Mouse (Mus musculus) MEL (cell line): Measurements from ENCODE around the gene Tmprss4. TPM values are rescaled to one million over a fixed set of nuclear protein-coding genes. Genes with fewer than 3 reads are reported as not detected.

Experiments
- DNase-seq: peaks from one replicate; pipeline ENCODE4 v3.0.0; 2011; ENCODE audit warnings: low read depth, low spot score
- H3K27ac ChIP-seq: 2 replicates; pipeline ENCODE4 v1.5.1; 2012; ENCODE audit warnings: low read depth, mild to moderate bottlenecking, control low read depth, low read length, moderate library complexity; ENCODE audit not compliant: control insufficient read depth
- H3K27me3 ChIP-seq, 2 experiments: fragments of 150-350 bp in 1 of 2; sonication (generic) in 1 of 2; 2 replicates each; pipeline ENCODE4 v1.6.1; 2012; ENCODE audit warnings: low read length in 2 of 2, mild to moderate bottlenecking in 2 of 2, improper control_type of control experiment in 1 of 2, moderate library complexity in 1 of 2; ENCODE audit not compliant: insufficient read depth in 2 of 2, control insufficient read depth in 1 of 2
- H3K36me3 ChIP-seq, 2 experiments: 2 replicates each; pipeline ENCODE4 v1.6.1; 2012 to 2014; ENCODE audit warnings: low read length in 2 of 2, improper control_type of control experiment in 1 of 2, inconsistent platforms in 1 of 2, mild to moderate bottlenecking in 1 of 2; ENCODE audit not compliant: insufficient read depth in 2 of 2, control insufficient read depth in 1 of 2
- H3K4me1 ChIP-seq, 2 experiments: fragments of 150-350 bp in 1 of 2; sonication (generic) in 1 of 2; 2 replicates each; pipeline ENCODE4 v1.6.1; 2012; ENCODE audit warnings: low read length in 2 of 2, improper control_type of control experiment in 1 of 2, mild to moderate bottlenecking in 1 of 2; ENCODE audit not compliant: insufficient read depth in 2 of 2, control insufficient read depth in 1 of 2
- H3K4me3 ChIP-seq, 2 experiments: fragments of 150-350 bp in 1 of 2; sonication (generic) in 1 of 2; 2 replicates each; pipeline ENCODE4 v1.5.1; 2012; ENCODE audit warnings: low read depth in 2 of 2, low read length in 2 of 2, mild to moderate bottlenecking in 2 of 2, moderate library complexity in 2 of 2, control low read depth in 1 of 2, improper control_type of control experiment in 1 of 2; ENCODE audit not compliant: control insufficient read depth in 1 of 2, insufficient read depth in 1 of 2
- H3K79me2 ChIP-seq: 2 replicates; pipeline ENCODE4 v1.6.1; 2012; ENCODE audit warnings: mild to moderate bottlenecking, low read length, moderate library complexity; ENCODE audit not compliant: control insufficient read depth, poor library complexity, insufficient read depth
- H3K9ac ChIP-seq: 2 replicates; pipeline ENCODE4 v1.6.1; 2012; ENCODE audit warnings: low read depth, mild to moderate bottlenecking, control low read depth, low read length, moderate library complexity; ENCODE audit not compliant: control insufficient read depth, poor library complexity, severe bottlenecking
- H3K9me3 ChIP-seq: fragments of 150-350 bp; sonication (generic); replicated peaks from 2 replicates; pipeline ENCODE4 v1.6.1; 2012; ENCODE audit warnings: mild to moderate bottlenecking, low read length, improper control_type of control experiment, moderate library complexity; ENCODE audit not compliant: insufficient read depth
- BHLHE40 ChIP-seq: IDR thresholded peaks from 2 replicates; pipeline ENCODE4 v1.6.1; 2012; ENCODE audit warnings: low read depth, mild to moderate bottlenecking, inconsistent platforms, low read length, improper control_type of control experiment, borderline replicate concordance
- CHD1 ChIP-seq: IDR thresholded peaks from 2 replicates; pipeline ENCODE4 v1.6.1; 2012; ENCODE audit warnings: low read depth, mild to moderate bottlenecking, inconsistent platforms, low read length, improper control_type of control experiment
- E2F4 ChIP-seq: IDR thresholded peaks from 2 replicates; pipeline ENCODE4 v1.6.1; 2011; ENCODE audit warnings: low read depth, low read length, improper control_type of control experiment, borderline replicate concordance
- GABPA ChIP-seq: IDR thresholded peaks from 2 replicates; pipeline ENCODE4 v1.6.1; 2012; ENCODE audit warnings: low read depth, mild to moderate bottlenecking, inconsistent platforms, low read length, improper control_type of control experiment, moderate library complexity
- GATA1 ChIP-seq: IDR thresholded peaks from 2 replicates; pipeline ENCODE4 v1.6.1; 2011; ENCODE audit warnings: low read depth, low read length, improper control_type of control experiment
- HCFC1 ChIP-seq: IDR thresholded peaks from 2 replicates; pipeline ENCODE4 v1.6.1; 2012; ENCODE audit warnings: low read depth, mild to moderate bottlenecking, inconsistent platforms, low read length, improper control_type of control experiment, moderate library complexity
- JUND ChIP-seq: IDR thresholded peaks from 2 replicates; pipeline ENCODE4 v1.6.1; 2011; ENCODE audit warnings: low read depth, mild to moderate bottlenecking, improper control_type of control experiment, low read length
- KAT2A ChIP-seq: conservative IDR thresholded peaks from 2 replicates; pipeline ENCODE4 v1.6.1; 2012; ENCODE audit warnings: low read depth, low read length, improper control_type of control experiment, inconsistent platforms
- MAFK ChIP-seq: IDR thresholded peaks from 2 replicates; pipeline ENCODE4 v1.6.1; 2011; ENCODE audit warnings: low read depth, mild to moderate bottlenecking, low read length, improper control_type of control experiment, borderline replicate concordance
- MAX ChIP-seq: IDR thresholded peaks from 2 replicates; pipeline ENCODE4 v1.6.1; 2011; ENCODE audit warnings: low read length, improper control_type of control experiment
- MAZ ChIP-seq: IDR thresholded peaks from 2 replicates; pipeline ENCODE4 v1.6.1; 2012; ENCODE audit warnings: low read depth, mild to moderate bottlenecking, inconsistent platforms, low read length, improper control_type of control experiment
- MEF2A ChIP-seq: IDR thresholded peaks from 2 replicates; pipeline ENCODE4 v1.6.1; 2014; ENCODE audit warnings: low read depth, mild to moderate bottlenecking, inconsistent platforms, low read length, improper control_type of control experiment; ENCODE audit not compliant: poor library complexity, insufficient replicate concordance, severe bottlenecking; ENCODE audit errors: extremely low read depth
- MXI1 ChIP-seq: IDR thresholded peaks from 2 replicates; pipeline ENCODE4 v1.6.1; 2011; ENCODE audit warnings: mild to moderate bottlenecking, low read depth, low read length, improper control_type of control experiment
- MYC ChIP-seq: IDR thresholded peaks from 2 replicates; pipeline ENCODE4 v1.6.1; 2011; ENCODE audit warnings: low read depth, mild to moderate bottlenecking, low read length, improper control_type of control experiment, moderate library complexity
- NELFE ChIP-seq: IDR thresholded peaks from 2 replicates; pipeline ENCODE4 v1.6.1; 2011; ENCODE audit warnings: low read depth, low read length, improper control_type of control experiment
- NRF1 ChIP-seq: IDR thresholded peaks from 2 replicates; pipeline ENCODE4 v1.6.1; 2014; ENCODE audit warnings: low read depth, mild to moderate bottlenecking, inconsistent platforms, low read length, improper control_type of control experiment, moderate library complexity; ENCODE audit not compliant: poor library complexity, insufficient read depth, severe bottlenecking
- POLR2A ChIP-seq, 2 experiments: IDR thresholded peaks; 2 replicates each; pipeline ENCODE4 v1.6.1; 2011 to 2012; ENCODE audit warnings: low read length in 2 of 2, mild to moderate bottlenecking in 2 of 2, control low read depth in 1 of 2, improper control_type of control experiment in 1 of 2, low read depth in 1 of 2, moderate library complexity in 1 of 2; ENCODE audit not compliant: control insufficient read depth in 1 of 2, insufficient read depth in 1 of 2, poor library complexity in 1 of 2
- RCOR1 ChIP-seq: IDR thresholded peaks from 2 replicates; pipeline ENCODE4 v1.6.1; 2012; ENCODE audit warnings: low read depth, mild to moderate bottlenecking, inconsistent platforms, low read length, improper control_type of control experiment
- SIN3A ChIP-seq: IDR thresholded peaks from 2 replicates; pipeline ENCODE4 v1.6.1; 2012; ENCODE audit warnings: low read length, improper control_type of control experiment, inconsistent platforms
- SMC3 ChIP-seq: IDR thresholded peaks from 2 replicates; pipeline ENCODE4 v1.6.1; 2011; ENCODE audit warnings: low read depth, low read length, improper control_type of control experiment
- TAL1 ChIP-seq: IDR thresholded peaks from 2 replicates; pipeline ENCODE4 v1.6.1; 2012; ENCODE audit warnings: mild to moderate bottlenecking, inconsistent platforms, low read length, moderate library complexity, mixed read lengths
- UBTF ChIP-seq: IDR thresholded peaks from 2 replicates; pipeline ENCODE4 v1.6.1; 2012; ENCODE audit warnings: low read depth, mild to moderate bottlenecking, inconsistent platforms, low read length, improper control_type of control experiment, moderate library complexity, borderline replicate concordance; ENCODE audit not compliant: insufficient read depth
- USF1 ChIP-seq: IDR thresholded peaks from 2 replicates; pipeline ENCODE4 v1.6.1; 2014; ENCODE audit warnings: low read depth, mild to moderate bottlenecking, inconsistent platforms, low read length, improper control_type of control experiment, moderate library complexity
- USF2 ChIP-seq, 2 experiments: IDR thresholded peaks; 2 replicates each; pipeline ENCODE4 v1.6.1; 2011 to 2012; ENCODE audit warnings: improper control_type of control experiment in 2 of 2, low read length in 2 of 2, borderline replicate concordance in 1 of 2, inconsistent platforms in 1 of 2, low read depth in 1 of 2, mild to moderate bottlenecking in 1 of 2; ENCODE audit not compliant: insufficient read depth in 1 of 2
- ZC3H11A ChIP-seq: IDR thresholded peaks from 2 replicates; pipeline ENCODE4 v1.6.1; 2012; ENCODE audit warnings: low read depth, mild to moderate bottlenecking, inconsistent platforms, low read length, improper control_type of control experiment
- ZKSCAN1 ChIP-seq: IDR thresholded peaks from 2 replicates; pipeline ENCODE4 v1.6.1; 2012; ENCODE audit warnings: low read depth, mild to moderate bottlenecking, inconsistent platforms, low read length, improper control_type of control experiment, moderate library complexity
- polyA plus RNA-seq, 2 experiments: library from polyadenylated mRNA; stranded (reverse) in 1 of 2; unstranded in 1 of 2; fragments of >175 nt in 1 of 2; fragments of >200 nt in 1 of 2; gene quantifications; 2 replicates each; pipeline versions ENCODE4 v1.2.1 to v1.2.4; 2012; ENCODE audit warnings: low replicate concordance in 2 of 2, low read depth in 1 of 2; ENCODE audit not compliant: insufficient read length in 2 of 2, insufficient read depth in 1 of 2, missing spikeins in 1 of 2
- total RNA-seq: library from RNA; depleted of rRNA; stranded (reverse); fragments of 300-350 nt; gene quantifications from 2 replicates; pipeline ENCODE4 v1.2.3, GENCODE M21; 2012; rRNA removed

Tmprss4 gene
- total RNA-seq: not detected in 2 replicates
- polyA plus RNA-seq: not detected

GRCm38 (mm10) chr9:45203797-45204410 is at the start of gene Tmprss4:
Gene Tmprss4 (minus strand): TSS chr9:45204092.
- DNase-seq: no peak
- H3K27me3 ChIP-seq: no peaks in the 10 kb centered on the region
- TF ChIP-seq E2F4: no peak
- no peak for TF ChIP-seq POLR2A (IDR thresholded peaks at IDR 0.05; ENCODE audit: control insufficient read depth in 1 of 2, insufficient read depth in 1 of 2, low read depth in 1 of 2, low read length in 2 of 2, poor library complexity in 1 of 2)
- no peak for TF ChIP-seq HCFC1
- TF ChIP-seq MEF2A: no peak
- TF ChIP-seq ZKSCAN1: no peak
- no peak for TF ChIP-seq NRF1
- TF ChIP-seq UBTF: no peak
- no peak for TF ChIP-seq JUND
- TF ChIP-seq KAT2A: no peak
- no peak for TF ChIP-seq MYC
- TF ChIP-seq USF1: no peak
- no peak for TF ChIP-seq SIN3A
- no peak for TF ChIP-seq MAZ
- TF ChIP-seq USF2 (IDR thresholded peaks at IDR 0.05; ENCODE audit: borderline replicate concordance in 1 of 2, insufficient read depth in 1 of 2, low read depth in 1 of 2, low read length in 2 of 2): no peak
- no peak for TF ChIP-seq BHLHE40
- no peak for TF ChIP-seq TAL1
- no peak for TF ChIP-seq ZC3H11A
- no peak for TF ChIP-seq CHD1
- no peak for TF ChIP-seq MAX
- H3K79me2 ChIP-seq: no peaks in the 10 kb centered on the region
- no peak within 1 kb of the TSS for H3K27ac ChIP-seq
- H3K4me1 ChIP-seq: peaks cover 22 to 31% of the 10 kb centered on the region in 2 experiments
- H3K9ac ChIP-seq: no peak within 1 kb of the TSS
- H3K36me3 ChIP-seq: peaks cover 0 to 22% of the 10 kb centered on the region in 2 experiments; a peak in 2 of 4 replicates
- H3K4me3 ChIP-seq: no peak within 1 kb of the TSS
- no peaks in the 10 kb centered on the region for H3K9me3 ChIP-seq

GRCm38 (mm10) chr9:45252395-45252794 is 48.5 kb upstream of the Tmprss4 start:
- peaks cover 0 to 12% of the 10 kb centered on the region in 2 experiments; a peak in 2 of 4 replicates for H3K36me3 ChIP-seq
- TF ChIP-seq SMC3 (no peak), MAFK (no peak), MAX (no peak), HCFC1 (no peak), GABPA (no peak), KAT2A (no peak), RCOR1 (no peak), MXI1 (no peak), NELFE (no peak), GATA1 (no peak), BHLHE40 (no peak)
- TF ChIP-seq, all 39 proteins: peak for 0
- Histone ChIP-seq H3K27me3 (peaks cover 2 to 10% of the 10 kb centered on the region in 2 experiments), H3K9me3 (no peaks in the 10 kb centered on the region), H3K4me3 (no peak overlapping the region), H3K79me2 (no peaks in the 10 kb centered on the region), H3K4me1 (peaks cover 7 to 13% of the 10 kb centered on the region in 2 experiments), H3K9ac (no peak overlapping the region), H3K27ac (no peak overlapping the region)
- no peak for DNase-seq
